Mouse (Mus musculus): ENCODE results near the gene Lyve1.

Lyve1 gene

DNA sequence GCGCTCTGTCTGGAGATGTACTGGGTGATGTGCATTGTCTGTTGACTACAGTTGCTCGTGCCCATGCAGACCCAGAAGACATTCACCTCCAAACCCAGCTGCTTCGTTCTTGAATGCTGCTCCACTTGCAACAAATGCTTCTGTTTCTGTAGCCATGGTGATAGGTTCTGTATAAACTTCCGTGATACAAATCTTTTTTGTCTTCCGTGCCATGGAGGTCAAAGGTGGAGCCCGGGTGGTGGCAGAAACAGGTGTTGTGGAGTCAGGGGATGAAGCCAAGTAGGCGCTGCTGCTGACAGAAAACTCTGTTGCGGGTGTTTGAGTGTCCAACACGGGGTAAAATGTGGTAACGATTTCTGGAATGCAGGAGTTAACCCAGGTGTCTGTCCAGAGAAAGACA is 9.4 kb downstream of the Lyve1 start:
- DNase-seq (ENCODE audit: low spot score) = no peak

DNA sequence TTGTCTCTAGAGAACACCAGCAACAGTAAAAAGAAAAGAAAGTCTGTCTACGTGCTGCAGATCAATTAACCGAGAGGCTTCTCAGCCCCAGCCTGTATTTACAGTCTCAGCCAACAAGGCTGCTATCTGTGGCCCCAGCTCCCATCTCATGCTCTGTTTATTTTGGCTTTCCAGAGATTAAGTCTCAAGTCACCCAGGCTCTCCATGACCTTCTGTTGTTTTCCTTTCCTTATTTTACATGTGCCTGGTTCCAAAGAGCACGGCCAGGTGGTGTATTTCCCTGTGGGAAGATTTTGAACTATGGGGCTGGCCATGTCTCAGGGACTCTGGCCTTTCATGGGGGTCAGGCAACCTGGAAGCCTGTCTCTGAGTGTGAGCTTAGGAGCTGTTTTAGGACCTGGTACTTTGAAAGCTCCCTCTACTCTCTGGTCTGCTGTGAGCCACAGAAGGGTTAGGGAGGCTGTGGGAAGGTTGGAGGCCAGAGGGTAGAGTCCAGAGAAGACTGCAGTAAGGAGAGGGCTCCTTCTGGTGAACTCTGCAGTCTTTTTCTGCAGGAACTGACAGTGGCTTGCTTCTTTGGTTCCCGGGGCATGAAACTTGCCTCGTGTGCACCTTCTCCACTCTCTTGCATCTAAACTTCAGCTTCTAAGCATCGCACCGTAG is 11.4 kb downstream of the Lyve1 start:
- no peak for DNase-seq (ENCODE audit: low spot score)

DNA sequence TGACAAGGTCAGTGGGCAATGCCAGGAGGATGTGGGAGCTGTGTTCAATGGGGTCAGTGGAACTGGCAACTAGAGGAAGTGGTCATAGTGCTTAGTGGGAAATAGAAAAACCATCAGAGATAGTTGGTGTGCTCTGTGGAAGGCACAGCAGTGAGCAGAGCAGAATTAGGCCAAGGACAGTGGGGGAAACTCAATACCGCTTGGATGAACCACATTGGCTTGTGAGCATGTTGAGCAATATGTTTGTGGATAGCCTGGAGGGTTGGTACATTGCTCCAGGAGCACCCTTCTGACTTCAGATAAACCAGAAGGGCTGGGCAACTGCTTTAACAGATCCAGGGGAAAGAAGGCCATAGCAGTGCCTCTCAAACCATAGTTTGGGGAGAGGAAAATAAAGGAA is 14.7 kb downstream of the Lyve1 start:
- no peak for DNase-seq (ENCODE audit: low spot score)

DNA sequence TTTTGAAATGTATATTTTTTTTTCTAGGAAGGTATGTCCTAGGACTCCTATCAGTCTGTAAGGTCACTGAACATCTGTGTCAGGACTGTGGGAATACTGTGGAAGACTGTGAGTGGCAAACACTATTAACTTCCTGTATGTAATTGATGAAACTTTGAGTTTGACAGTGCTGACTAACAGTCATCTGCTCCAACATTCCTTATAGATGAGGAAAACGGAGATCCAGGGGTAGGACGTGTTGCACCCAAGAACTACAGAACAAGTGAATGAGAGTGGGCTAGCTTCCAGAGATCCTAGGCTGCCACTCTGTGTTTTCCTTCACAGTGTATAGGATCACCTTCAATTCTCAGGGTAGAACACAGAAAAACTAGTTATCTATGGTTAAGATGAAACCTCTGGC is 15.7 kb downstream of the Lyve1 start:
- no peak for DNase-seq (ENCODE audit: low spot score)

DNA sequence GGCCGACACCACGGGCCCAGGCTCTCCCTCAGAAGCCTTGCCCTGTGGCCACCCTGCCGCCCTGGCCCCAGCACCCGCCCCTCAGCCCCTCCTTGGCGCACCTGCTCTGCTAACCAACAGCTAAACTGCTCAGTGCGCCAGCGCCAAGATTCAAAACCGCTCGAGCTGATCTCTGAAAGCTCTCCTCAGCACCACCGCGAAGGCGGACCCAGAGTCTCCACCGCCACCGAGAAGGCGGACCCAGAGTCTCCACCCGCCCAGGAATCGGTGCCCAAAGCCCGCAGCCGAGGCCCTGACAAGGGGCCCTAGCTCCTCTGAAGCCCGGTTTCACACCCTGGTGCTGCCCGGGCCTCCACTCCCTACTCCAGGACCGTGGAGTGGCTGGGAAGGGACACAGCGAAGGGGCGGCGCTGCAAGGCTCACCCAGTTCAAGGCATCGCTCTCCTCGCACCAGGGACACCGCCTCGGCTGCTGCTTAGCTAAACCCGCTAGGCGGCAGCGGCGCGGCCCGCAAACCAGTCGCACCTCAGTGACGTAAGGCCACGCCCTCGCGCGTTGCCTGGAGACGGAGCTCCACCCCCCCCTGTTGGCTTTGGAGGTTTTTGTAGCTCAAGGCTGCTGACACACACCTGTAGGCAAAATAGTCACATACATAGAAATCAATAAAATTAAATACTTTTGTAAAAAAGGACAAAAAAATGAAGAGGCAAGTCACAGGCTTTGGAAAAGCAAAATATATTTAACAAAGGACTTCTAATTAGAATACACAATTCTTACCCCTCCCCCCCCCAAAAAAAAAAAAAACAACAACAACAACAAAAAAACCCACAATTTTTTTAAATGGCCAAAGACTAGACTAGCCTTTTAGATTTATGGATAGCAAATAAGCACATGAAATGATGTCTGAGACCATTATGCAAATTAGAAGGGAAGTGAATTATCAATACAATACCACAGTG is 18.8 kb downstream of the Lyve1 start, which contains the start of gene Rnf141:
Gene Rnf141, minus strand, starts transcription at position 542 of the 959 bp plus-strand sequence.
- peak; percentile 89 for DNase-seq (ENCODE audit: low spot score)

DNA sequence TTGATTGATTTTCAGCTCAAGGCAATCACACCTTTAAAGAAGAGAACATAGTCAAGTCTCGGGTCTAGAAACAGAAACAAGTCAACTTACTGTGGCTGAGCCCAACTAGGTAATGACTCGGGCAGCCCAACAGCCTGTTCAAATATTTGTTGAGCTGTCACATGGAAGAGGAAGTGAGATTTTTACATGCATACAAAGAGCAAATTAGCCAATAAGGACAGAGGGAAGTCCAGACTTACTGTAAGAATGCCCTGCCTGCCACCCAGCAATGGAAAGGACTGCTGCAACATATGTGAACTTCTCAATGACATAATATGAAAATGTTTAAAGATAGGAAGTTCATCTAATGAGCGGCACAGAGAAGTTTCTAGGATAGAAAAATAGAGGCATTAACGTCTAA is 22.7 kb downstream of the Lyve1 start:
- DNase-seq (ENCODE audit: low spot score) = no peak

DNA sequence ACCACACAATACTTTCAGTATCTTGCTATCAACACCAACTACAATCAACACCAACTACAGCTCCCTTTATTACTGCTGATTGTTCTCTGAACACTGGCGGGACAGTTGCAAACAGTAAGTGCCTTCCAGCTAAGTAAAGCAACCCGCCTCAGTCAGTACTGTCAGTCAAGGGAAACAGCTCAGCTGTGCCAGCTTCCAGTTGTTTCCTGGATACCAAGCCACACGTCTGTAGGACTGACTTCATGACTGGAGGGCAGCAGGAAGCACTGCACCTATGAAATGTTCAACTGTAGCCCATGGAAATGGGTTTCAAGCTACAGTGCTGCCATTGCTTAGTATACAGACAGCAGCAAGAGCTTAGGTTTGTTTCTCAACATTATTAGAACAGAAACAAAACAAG is 28.5 kb downstream of the Lyve1 start:
- no peak for DNase-seq (ENCODE audit: low spot score)

DNA sequence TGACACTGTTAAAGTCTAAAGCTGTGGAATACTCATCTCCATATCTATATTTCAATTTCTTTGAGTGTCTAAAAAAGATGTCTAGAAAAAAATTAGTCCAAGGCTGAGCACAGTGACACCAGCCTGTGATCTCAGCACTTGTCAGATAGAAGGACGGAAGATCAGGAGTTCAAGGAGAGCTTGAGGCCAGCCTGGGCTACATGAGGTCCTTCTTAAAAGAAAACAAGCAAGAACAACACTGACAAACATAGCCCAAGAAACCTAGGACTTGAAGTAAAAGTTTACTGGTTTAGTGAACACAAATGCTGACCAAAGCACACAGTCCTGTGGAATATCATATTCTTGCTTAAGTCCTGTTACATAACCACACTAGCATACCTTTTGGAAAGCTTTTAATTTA is 29.0 kb downstream of the Lyve1 start:
- DNase-seq (ENCODE audit: low spot score) = no peak

DNA sequence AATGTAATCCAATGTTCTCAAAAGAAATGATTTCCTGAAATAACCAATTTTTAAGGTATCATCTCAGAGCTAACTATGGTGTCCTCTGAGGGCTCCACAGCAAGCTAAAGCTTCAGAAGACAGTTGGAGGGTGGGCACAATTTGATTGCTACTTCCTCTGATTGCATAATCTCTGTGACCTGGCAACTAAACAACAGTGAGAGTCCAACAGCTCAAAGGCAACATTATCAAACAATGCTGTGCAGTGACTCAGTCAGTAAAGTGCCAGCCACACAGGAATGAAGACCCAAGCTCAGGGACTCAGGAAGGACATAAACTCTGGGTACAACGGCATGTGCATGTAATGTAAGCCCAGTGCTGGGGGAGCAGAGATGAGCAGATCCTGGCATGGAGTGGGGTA is 30.0 kb downstream of the Lyve1 start:
- DNase-seq (ENCODE audit: low spot score) = no peak

DNA sequence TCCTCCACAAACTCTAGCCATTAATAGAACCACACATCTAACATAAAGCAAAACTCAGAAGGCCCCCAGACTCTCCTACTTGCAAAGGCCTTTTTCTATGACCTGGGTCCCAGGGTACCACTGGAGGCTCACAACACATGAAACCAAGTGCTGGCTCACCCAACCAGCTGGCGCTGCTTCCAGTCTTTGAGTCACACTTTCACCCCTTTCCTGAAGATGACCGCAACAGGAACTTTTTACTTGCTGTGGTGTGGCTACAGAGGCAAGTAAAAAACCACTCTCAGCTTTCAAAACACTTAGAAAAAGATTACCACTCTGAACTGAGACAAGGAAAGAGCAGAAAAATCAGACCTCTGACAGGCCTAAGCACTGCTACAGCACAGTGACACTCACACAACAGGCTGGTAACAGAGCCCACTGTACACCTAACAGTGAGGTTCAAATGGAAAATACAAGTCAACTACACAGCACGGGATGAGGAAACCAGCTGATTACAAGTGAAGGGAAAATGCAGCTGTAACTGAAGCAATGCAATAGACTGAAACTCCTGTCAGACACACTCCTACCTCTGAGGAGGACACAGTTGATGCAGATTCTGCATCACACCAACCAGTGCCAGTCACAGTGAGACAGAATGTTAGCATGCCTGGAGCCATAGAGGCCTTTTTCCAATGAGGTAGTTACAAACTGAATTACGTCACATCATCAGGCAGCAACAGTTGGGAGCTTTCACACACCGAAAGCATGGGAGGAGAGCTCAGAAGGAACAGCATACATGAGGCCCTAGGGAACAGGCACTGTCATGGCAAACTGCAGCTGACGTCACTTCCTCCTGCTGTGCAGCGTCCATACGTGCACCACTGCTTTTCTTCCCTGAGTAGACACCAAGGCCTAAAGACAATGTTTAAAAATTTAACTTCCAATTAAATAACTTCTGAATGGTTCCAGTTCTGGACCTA is 38.8 kb downstream of the Lyve1 start:
- DNase-seq (ENCODE audit: low spot score) = no peak

DNA sequence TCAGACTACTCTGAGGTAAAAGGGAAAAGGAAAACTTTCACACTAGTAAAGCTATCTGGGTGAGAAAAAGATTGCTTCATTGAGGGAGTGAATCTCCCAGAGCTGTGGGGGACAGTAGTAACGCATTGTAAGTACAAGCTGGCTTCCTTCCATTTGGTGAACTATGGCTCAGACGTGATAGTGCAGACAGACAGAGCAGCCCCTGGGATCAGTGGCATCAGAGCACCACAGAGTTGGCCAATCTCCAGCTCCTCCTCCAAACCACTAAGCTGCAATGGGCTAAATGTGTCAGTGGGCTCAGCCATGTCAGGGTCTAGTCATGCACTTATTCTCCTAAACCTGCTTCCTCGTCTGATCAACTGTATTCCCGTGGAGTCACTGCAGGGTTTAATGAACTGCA is 39.4 kb downstream of the Lyve1 start:
- DNase-seq (ENCODE audit: low spot score) = no peak

DNA sequence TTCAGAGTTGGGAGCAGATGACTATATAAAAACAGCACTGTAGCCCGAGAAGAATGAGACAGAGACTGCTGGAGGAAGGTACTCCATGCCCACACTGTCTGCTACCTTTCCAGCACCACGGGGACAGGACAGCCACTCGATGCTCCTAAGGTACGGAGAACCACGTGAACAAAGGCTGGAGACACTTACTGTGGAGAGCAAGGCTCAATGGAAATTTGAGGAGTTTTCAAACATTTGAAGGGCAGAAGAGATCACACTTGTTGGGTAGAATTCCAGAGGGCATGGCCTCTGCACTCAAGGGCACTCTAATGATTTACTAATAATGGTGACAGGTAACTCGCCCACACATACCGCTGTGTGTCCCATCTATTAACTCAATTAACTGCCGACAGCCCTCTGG is 40.0 kb downstream of the Lyve1 start:
- DNase-seq (ENCODE audit: low spot score) = no peak

DNA sequence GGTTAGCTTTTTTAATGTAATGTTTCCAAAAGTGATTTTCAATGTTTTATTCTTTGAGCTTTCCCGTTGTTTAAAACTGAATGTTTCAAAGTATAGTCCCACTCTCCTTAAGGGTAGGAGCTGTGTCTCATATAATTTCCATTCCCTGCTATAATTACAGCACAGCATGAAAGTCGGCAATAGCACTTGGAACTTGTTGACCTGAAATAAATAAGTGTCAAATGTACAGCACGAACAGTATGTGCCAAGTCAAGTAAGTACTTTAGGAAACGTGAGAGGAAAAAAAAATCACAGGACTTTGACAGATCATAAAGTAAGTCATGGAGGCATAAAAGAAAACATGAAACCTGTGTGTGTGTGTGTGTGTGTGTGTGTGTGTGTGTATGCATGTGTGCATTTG is 41.0 kb downstream of the Lyve1 start:
- no peak for DNase-seq (ENCODE audit: low spot score)

DNA sequence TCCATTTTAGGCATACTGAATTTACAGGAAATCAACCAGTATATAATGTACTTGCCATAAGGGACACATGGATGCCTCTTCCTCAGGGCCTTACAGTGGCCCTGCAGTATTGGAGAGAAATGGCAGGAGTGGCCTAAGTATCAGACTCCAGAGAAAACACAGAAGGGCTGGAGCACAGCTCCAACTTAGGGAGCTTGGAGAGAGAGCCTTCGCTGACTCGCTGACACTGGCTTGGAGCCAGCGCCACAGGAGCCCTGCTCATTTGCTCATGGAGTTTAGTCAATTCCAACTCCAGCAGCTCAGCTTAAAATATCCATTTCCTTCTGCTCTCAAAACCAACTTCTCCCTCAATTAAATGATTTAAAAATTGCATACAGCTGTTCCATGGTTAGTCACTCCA is 41.4 kb downstream of the Lyve1 start:
- DNase-seq (ENCODE audit: low spot score) = no peak

DNA sequence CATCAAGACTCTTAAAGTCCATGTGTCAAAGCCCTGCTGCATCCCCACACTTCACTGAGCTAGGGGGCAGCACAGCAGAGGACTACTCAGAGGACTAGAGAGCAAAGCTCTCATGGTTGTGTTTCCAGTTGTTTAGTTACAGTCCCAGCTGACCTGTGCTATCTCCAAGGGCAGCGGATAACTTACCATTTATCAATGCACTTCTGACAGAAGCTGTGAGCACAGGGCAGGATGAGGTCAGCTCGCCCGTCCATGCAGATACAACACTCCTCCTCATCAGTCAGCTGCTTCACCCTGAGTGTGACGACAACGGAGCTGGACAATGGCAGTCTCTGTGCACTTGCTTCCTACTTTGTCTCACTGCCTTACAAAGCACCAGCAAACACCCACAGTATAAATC is 42.0 kb downstream of the Lyve1 start:
- DNase-seq (ENCODE audit: low spot score) = no peak

DNA sequence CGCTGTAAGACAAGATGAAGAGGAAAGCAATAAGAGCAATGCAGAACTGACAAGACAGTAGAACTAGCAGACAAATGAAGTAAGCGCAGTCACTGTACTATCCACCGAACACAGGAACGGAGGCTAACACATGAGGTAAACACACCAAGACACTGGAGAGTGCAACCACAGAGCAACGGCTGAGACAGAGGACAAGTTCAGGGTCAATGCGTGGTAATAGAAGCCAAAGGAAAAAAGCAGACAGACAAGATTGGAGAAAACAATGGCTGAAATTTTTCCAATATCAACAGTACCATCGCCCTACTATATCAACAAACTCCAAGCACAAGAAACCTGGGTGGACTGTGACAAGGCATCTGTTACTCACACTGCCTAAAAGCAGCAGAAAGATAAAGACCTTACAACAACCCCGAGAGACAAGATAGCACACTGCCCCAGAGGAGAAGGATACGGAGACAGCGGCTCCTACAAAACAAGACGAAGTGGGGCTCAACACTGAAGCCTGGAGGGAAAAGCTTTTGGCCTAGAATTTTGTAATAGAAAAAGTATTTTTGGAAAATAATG is 44.2 kb downstream of the Lyve1 start:
- DNase-seq (ENCODE audit: low spot score) = no peak

DNA sequence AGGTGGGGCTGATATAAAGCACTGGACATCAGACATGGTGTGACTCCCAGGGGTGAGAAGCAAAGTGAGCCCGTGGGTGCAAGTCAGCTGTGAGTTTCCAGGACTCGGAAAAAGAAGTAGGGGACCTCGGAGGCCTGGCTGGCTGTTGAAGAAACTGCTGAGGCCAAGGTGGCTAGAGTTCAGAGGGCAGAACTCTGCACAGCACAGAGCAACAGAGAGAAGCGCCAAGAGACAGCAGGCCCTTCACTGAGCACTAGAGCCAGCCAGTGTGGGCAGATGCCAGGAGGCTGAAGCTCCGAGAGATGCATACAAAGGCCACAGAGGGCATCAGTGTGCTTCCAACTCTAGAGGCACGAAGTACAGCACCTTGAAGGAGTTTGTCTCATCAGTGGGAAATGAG is 44.8 kb downstream of the Lyve1 start:
- DNase-seq (ENCODE audit: low spot score) = no peak

DNA sequence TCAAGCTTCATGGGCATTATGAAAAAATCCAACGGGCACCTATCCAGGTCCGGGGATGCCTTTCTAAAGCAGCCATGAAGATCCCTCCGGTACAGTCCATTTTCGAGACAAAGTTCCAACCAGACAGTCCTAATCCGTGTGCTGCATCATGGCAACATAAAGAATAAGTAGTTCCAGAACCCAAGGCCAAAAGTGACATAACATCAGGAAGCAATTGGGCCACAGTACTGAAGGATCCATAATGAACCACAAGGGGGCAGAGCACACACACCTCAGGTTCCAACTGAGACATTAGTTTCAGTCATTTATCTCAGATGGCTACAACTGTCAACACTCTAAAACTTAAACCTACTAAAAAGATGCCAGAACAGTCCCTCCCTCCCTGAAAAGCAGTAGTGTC is 47.0 kb downstream of the Lyve1 start:
- no peak for DNase-seq (ENCODE audit: low spot score)

DNA sequence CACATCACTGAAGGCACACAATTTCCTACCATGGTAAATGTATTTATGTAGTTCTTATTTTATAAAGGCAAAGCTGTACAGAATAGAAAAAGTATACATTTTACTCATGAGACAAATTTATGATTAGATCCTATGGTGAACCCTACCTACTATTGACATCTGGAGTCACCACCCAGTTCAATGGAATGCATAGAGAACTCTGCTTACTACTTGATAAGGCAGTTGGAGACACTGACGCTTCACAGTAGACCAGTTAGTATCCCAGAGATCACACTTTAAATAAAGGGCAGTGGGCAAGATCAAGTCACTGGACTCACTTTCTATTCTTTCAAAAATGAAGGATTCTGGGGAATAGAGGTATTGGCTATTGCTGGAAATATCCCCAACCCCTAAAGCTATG is 49.1 kb downstream of the Lyve1 start:
- DNase-seq (ENCODE audit: low spot score) = no peak

DNA sequence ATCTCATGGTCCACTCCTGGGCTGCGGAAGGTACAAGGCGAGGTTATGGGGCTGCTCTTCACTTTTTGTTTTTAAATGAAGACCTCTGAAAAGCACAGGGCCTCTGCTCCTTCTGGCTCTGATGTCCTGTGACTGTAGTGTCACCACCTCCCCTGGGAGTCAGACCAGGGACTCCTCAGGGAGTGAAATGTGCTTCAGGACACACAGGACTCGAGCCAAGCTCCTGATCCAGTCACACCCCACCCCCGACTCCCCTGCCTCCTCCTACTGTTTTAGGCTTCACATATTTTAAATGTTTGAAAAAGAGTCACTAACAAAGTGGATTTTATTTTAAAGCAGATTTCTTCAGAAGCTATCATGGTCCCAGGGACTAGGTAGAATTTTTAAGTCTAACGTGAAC is 51.5 kb downstream of the Lyve1 start:
- no peak for DNase-seq (ENCODE audit: low spot score)

DNA sequence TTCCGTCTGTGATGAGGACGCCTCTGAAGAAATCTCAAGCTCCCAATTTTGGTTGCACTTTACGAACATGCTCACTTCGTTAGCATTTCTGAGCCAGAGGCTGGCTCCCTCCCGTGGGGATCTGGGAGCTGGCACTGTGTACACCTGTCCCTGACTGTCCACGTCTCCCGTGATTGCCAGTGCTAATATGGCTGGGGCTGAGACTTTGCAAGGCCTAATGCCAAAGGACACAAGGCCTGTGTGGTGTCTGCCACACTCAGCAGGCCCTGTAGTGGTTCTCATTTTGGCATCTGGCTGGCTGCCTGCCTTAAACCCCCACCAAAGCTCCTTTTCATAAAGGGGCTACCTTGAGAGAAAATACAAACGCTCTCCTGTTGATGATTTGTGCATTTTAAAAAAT is 52.0 kb downstream of the Lyve1 start:
- DNase-seq (ENCODE audit: low spot score) = no peak
